Mouse (Mus musculus) frontal cortex, postnatal 36 days (tissue): ENCODE measurements around the gene Sh3bp1.
A peak's percentile ranks its signal among the peaks of the same experiment; 100 is the strongest.

ENCODE experiments used
- DNase-seq, 2 experiments: peaks; one replicate each; pipeline ENCODE4 v3.0.0; 2022; ENCODE audit warnings: low spot score in 2 of 2

The Sh3bp1 gene

DNA sequence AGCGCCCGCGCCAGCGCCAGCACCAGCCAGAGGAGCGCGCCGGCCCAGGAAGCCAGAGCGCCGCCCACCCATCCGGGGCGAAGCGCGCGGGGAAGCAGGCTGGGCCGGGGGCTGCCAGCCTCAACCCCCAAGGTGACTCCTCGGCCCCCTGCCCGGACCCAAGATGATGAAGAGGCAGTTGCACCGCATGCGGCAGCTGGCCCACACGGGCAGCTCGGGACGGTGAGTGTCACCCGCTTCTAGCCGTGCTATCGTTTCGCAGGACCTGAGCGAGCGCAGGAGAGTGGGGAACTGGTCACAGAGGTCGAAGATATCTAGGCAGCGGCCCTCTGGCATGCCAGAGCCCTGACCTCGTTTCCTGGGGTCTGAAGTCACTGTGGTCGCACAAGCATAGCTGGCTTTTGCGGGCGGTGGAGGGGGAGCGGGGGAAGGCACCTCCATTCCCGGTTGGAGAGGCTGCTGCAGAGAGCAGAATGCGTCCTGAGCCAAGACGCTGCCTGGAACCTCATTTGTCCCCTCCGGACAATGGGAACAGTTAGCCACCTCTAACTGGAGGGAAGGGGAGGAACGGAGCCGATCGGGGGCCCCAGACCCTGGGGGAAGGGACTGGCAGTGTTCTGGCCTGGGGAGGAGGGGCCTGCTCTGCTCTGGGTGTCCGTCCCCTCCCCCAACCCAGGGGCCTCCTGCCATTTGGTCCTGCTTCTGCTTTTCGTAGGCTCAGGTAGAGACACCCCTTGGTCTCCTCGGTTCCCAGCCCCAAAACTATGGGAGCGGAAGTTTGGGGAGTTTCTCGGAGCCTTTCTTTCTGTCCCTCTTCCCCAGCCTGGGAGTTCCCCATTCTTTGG is at the start of gene Sh3bp1:
Gene Sh3bp1 (plus strand): TSS at position 29 of the 845 bp plus-strand sequence.
- DNase-seq = peak; percentile 50 to 61

DNA sequence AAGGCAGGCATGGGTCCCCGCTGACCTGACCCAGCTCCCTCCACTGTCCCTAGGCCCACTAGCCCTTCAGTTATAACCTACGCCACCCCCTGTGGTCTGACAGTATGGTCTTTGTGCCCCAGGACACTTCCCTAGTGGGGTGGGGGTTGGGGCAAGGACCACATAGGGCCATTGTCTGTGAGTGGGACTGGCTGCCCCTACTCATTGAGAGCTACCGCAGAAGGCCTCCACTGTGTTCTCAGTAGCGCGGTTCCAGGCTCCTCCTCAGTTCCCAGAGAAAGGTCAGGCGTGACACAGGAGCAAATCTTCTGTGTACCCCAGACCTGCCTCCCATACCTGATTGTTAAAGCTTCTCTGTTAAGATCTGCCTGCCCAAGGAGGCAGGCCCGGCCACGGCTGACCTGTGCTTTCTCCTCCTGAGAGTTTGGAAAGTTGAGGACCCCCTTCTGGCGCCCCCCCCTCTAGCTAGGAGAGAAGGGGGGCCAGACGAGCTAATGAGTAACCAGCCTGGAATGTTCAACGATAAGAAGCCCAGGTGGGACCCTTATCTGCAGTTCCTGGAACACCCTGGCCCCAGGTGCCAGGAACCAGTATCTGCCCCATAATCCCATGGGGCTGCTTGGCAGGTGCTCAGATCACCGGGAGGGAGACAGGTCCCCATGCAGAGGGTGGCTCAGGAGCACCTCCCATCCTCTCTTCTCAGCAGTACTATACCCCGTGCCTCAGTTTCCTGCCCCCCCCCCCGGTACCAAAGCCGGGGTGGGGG is 49.3 kb upstream of the Sh3bp1 start:
- no peak for DNase-seq

DNA sequence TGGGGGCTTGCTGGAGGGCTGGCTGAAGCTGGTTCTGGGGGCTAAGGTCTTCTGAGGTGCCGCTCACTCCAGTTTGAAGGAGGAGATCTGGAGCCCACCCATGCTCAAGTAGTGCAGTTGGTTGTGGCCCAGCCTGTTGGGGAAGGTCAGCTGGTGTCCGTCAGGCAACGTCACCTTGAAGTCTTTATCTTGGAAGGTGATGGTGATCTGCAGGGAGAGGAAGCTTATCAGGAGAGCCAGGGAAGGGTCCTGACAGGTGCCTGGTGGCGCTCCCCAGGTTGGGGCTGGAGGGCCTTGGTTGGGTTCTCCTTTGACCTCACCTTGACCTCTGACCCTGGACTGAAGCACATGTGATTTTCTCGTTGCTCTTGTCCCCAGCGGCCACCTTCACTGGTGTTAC is 48.6 kb upstream of the Sh3bp1 start:
- no peak for DNase-seq

DNA sequence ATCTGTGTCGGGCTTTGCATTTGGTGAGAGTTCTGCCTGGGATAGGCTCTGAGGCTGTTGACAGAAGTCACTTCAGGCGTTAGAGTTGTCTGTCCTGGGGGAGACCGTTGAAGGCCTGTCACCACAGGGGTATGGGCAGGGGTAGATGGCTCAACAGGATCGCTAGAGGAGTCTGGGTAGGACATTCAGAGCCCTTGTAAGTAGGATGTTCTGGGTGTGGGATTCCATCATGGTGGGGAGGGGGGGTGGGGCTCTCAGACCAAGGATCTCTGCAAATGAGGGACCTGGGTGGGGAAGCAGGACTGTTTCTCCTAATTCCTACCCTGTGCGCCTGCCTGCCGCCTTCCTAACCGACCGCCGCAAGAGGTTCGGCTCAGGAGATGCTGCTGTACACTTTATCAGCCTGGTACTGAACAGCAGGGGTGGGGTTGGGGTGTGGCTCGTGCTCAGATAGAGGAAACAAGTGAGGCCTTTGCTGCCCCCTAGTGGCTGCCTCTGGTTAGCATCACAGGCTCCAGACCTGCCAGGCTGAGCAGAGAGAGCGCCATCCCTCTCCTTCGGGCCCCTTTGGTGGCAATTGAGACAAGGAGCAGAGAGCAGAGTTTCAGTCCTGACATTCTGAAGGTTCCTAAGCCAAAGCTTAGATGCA is 47.9 kb upstream of the Sh3bp1 start:
- peak; percentile 90 to 92 for DNase-seq

DNA sequence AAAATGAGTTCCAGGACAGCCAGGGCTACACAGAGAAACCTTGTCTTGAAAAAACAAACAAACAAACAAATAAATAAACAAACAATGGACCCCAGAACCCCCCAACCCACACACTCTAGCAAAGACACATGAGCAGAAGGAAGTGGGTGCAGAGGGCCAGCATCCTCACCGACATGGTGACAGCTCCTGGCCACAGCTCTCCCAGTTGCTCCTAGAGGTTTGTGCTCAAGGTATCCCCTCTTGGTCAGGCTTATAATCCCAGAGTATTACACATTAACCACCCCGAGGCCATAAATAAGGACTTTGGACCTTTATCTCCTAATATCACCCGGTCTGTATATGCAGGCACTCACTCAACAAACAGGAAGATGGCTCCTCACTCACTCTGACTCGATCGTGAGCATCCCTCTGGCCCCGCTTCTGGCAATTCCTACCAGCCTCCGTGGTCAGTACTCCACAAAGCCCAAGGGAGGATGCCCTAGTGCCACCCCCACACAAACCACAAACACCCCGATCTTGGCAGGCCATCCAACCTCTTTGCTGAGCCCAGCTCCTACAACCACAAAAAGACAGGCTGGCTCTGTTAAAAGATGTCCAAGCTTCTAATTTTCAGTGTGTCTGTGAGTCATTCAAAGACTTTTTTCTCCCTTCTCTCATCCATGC is 44.1 kb upstream of the Sh3bp1 start, which contains the start of gene Lgals2:
Gene Lgals2 (minus strand): TSS at position 227 of the 663 bp plus-strand sequence.
- no peak for DNase-seq

DNA sequence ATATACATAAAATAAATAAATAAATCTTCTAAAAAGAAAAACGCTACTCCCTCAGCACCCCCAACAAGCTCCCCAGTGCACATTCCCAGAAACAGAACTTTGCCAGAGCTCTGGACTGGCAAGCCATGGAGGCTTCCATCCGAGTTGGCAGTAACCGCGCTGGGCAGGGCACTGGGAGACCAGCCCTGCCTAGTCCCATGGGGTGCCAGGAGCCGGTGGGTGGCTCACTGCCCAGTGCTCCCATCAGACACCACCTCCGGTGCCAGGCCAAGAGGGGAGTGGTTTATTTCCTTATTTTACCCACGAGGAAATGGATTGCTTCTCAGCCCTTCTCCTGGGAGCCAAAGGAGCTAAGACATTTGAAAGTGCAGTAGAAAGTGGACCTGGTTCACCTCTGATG is 42.6 kb upstream of the Sh3bp1 start:
- no peak for DNase-seq

DNA sequence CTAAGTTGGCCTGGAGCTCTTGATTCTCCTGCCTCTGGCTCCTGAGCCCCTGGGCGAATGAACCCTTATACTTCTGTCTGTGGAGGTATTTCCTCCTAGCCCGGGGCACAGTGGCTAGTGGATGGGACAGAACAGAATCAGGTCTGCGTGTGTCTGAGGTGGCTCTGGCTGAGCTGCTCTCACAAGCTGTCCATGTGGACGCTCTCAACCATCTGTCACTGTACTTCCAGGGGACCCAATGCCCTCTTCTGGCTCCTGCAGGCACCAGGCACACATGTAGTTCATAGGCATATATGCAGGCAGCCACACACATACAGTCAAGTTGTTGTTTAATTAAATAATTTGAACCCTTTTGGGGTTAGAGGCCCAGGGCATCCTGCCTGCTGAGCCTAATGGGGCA is 40.3 kb upstream of the Sh3bp1 start:
- no peak for DNase-seq

DNA sequence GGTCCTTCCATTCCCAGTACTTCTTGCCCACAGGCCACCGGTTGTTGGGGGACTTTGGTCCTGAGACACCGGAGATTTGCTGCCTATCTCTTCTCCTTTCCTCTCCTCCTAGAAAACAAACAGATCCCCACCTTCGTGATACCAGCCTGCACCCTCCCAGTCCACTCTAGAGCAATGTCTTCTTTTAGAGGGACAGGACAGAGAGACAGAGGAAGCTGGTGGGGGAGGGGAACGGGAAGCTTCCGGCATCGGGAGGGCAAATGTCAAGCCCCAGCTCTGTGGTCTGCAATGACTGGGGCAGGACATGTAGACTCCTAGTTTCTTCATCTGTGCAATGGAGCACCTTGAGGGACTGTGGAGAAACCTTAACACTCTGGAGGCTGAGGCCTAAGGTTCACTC is 39.9 kb upstream of the Sh3bp1 start:
- DNase-seq = no peak

DNA sequence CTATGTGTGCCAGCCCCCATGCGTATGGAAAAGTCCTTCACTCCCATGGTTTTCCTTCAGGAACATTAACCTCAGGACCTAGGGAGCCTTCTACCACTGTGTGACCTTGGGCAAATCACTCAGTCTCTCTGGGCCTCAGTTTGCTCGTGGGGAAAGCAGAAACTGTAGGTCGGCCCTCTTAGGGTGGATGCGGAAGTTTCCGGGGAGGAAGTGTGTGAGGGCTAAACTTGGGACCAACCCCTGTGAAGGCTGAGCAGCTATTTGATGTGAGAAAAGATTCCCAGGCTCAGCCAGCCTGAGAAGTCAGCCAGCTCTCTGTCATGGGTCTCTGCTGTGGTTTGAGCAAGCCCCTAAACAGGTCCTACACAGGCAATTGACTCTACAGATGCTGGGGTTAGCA is 37.3 kb upstream of the Sh3bp1 start:
- DNase-seq = no peak

DNA sequence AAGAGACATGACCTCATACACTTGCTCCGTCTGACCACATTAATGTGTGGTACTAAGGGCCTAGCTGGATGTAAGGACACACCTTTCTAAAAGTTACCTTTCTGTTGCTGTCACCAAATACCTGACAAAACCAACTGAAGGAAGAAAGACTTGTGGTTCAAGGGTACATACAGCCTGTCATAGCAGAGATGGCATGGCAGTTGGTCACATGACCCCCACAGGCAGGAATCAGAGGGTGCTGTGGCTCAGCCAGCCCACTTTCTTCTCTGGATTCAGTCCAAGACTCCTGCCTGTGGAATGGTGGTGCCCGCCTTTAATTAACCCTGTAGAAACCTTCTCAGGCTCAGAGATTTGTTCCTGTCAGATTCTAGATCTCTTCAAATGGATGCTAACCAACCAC is 36.4 kb upstream of the Sh3bp1 start:
- no peak for DNase-seq

DNA sequence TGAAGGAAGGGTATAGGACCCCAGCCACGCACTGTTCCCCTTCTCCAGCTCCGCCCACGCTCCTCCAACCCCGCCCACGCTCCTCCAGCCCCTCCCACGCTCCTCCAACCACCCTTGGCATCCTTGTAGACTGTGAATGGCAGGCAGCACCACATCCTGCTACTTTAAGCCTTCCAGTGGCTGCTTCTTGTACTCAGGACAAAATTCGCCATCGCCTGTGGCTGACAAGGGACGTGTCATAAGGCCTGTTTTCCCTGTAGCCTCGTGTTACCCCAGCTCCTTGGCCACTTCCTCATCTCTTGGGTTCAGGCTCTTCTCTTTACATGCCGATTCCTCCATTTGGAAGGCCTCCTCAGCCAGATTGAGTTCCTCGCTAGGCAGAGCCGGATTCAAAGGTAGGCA is 35.7 kb upstream of the Sh3bp1 start:
- DNase-seq = no peak

DNA sequence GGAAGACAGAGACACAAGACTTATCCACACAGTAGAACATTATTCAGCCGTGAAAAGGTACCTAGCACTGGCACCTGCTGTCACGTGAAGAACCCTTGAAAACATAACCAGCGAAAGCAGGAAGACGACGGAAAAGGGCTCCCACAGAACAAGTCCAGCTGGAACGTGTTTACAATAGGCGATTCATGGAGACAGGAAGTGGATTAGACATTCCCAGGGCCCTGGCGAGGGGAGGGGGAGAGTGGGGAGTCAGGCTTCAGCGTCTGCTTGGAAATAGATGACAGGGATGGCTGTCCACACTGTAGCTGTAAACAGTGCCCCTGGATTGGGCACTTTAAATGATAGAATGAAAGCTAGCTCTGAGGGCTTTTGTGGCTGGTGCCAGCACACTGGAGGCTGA is 31.2 kb upstream of the Sh3bp1 start:
- no peak for DNase-seq

DNA sequence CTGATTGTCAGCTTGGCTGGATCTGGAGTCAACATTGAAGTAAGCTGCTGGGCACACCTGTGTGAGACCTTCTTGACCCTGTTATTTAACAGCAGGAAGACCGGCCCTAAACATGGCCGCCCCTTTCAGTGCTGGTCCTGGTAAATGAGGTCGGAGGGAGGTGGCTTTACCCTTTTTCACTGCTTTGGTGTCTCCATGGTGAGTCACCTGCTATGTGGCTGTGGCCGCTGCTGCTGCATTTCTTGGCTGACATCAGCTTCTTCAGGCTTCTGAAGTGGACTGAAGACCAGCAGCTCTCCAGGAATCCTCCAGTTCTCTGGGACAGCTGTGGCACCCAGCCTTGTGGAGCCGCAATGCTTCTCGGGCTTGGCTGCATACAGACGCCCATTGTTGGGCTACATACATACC is 30.7 kb upstream of the Sh3bp1 start:
- no peak for DNase-seq

DNA sequence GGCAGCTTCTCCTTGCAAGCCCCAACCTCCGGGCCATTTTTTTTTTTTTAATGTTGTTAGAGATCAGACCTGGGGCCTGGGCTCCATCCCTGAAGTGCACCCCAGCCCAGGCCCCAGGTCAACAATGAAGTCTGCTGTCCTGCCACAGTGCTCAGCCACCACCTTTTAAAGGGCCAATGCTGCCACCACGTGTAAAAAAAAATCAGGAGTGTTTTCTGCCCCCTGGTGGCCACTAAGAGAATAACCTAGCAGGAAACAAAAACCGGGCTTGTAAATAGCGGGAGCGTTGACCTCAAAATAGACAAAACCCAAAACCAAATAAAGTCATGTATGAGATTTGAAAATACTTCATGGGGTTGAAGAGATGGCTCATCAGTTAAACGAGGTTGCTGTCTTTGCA is 29.8 kb upstream of the Sh3bp1 start:
- peak in 1 of 2 experiments; percentile 40 for DNase-seq

DNA sequence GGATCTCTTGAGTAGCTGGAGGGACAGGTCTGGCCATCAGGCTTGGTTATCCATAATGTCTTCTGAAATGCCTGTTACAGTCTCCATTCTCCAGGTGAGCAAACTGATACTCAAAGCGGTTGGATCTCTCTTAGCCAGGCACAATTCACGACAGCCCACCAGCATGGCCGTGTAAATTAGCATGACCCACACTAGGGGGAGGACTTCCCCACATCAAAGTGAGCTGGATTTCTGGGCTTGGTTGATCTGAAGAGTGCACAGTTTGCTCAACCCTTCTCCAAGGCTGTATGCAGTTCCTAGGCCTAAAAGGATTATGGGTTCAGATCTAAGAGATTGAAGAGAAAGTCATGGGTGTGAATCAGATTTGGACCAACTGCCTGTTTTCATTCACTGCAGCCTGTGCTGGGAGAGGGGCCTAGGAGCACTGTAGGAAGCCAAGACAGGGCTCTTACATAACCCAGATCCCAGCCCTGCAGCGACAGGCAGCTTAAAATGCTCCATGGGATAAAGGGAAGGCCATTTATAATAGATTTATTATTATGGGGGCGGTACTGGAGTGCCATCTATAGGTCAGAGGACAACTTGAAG is 27.5 kb upstream of the Sh3bp1 start:
- DNase-seq = no peak

DNA sequence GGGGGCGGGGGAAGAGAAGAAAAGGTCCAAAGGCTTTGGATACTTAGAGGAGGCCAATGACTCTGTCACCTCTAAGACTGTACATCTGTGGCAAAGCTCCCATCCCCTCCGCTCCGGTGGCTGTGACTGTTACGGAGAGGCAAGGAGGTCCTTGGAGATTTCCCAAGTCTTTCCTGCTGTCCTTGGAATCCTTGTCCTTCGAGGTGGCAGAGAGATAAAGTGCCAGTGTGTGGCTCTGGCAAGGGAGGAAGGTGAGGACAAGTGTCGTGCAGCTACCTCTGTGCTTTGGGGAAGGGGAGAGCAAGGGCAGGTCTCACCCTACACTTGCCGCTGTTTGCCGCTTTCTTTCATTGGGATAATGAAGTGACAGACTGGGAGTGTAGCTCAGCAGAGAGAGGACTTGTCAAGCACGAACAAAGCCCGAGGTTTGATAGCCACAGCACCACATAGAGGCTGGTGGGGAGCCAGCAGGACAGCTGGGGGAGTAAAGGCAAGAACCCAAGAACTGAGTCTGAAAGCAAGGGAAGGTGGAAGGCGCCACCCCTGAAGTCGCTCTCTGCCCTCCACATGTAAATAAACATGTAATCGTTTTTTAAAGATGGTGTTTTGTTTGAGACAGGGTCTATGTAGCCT is 25.6 kb upstream of the Sh3bp1 start:
- no peak for DNase-seq

DNA sequence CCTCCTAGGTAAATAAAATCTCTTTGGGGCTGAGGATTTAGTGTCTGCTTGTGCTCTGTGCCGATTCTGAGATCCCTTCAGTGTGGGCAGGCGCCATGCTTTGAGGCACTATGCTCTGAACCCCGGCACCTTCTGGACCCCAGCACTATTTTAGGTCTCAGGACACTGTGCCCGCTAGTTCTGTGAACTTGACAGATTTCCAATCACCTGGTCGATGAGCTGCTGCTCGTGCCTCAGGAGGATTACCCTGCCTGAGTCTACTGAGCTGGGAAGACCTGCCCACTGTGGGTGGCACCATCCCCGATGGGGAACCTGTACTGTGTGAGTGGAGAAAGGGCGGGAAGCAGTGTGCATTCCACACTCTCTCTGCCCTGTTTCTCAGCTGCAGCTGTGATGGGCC is 24.6 kb upstream of the Sh3bp1 start:
- DNase-seq = no peak

DNA sequence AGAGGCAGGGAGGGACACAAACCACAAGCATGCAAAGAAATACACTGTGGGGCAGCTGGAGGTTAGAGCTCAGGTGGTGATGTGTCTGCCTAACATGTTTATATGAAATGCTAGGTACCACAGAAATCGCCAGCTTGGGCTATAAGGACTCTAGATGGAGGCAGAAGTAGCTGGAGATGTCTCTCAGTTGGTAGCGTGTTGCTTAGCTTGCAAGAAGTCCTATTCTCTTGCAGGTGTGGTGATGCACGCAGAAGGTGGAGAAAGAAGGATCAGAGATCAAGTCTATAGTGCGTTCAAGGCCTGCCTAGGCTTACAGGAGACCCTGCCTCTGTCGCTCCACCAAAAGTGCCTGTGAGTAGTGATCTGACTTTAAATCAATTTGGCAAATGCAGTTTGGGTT is 24.0 kb upstream of the Sh3bp1 start:
- no peak for DNase-seq

DNA sequence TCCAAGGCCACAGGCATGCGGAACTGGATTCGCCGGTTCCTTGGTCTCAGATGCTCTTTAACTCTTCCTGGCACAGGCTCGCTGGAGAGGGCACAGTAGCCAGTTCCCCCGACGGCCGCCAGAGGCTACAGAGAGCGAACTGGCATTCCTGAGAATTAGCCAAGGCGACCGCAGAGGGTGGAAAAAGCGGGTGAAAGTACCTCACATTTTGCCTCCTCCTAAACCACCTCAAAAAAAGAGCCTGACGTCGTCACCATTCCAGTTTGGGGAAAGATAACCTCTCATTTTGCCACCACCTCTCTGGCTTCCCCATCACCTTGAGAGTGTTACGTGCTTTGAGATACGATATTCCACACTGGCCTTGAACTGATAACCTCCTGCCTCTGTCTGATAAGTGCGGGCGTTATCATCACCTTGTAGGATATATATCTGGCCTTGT is 23.3 kb upstream of the Sh3bp1 start:
- DNase-seq = peak; percentile 69 to 80

DNA sequence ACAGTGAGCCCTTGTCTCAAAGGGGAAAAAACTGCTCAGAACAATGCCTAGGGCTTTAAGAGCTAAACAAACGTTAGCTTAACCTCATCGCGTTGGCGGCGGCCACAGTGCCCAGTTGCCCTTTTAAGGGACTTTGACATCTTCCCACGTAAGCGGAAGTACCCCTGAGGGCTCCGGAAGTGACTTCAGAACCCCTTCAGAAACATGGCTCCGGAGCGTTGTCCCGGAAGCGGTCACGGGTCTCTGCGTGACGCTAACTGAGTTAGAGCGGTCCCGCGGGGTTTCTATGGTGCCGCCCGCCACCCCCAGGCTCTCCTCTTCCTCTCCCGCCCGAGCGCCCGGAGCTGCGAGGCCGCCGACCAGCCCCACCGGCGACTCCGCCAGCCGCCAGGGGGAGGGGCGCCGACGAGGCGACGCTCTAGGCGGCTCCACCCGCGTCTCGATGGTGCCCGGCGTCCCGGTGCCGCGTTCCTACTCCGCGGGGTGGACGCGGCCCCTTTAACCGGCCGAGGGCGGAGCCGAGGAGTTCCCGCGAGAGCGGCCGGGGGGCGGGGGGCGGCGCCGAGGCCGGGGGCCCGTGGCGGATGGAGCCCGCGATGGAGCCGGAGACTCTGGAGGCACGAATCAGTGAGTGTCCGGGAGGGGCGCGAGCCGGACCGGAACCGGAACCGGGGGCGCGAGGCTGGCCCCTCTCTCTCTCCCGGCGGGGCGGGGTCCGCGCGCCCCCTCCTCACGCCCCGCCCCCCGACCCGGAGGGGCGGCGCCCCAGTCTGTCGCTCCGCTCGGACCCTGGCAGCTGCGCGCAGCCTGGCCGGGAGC is 22.4 kb upstream of the Sh3bp1 start, which contains the start of gene Gga1:
Gene Gga1 (plus strand): TSS at position 200 of the 819 bp plus-strand sequence.
- peak; percentile 95 to 98 for DNase-seq
